Mouse (Mus musculus): ENCODE results near the gene Nop53. TPM values are rescaled to one million over a fixed set of nuclear protein-coding genes. Genes with fewer than 3 reads are reported as not detected.
A peak's percentile ranks its signal among the peaks of the same experiment; 100 is the strongest.
"Not testable (repeated sequence)": the region's sequence is repeated elsewhere in the genome, so short reads cannot be mapped to it uniquely, and the experiment has no call there.

The Nop53 gene
- polyA plus RNA-seq, 1 experiment from 2014 or later: 164 TPM

- peak overlapping the region; percentile 71 for H3K9ac ChIP-seq (ENCODE audit: low read depth, low read length)
- H3K36me3 ChIP-seq (ENCODE audit: control insufficient read depth, insufficient read depth, low read length): peaks cover 33% of the 10 kb centered on the region
- peak overlapping the region; percentile 74 for H3K4me3 ChIP-seq (ENCODE audit: low read depth, low read length)
- ATAC-seq (ENCODE audit: low read depth) (peak; percentile 60), DNase-seq (ENCODE audit: low spot score) (peak; percentile 89)
- H3K27ac ChIP-seq (replicated peaks; ENCODE audit: low read depth, low read length): peak overlapping the region; percentile 82
- peak overlapping the region; percentile 82 for H3K4me2 ChIP-seq (ENCODE audit: low read depth, low read length)
- peaks cover 17% of the 10 kb centered on the region for H3K4me1 ChIP-seq (ENCODE audit: control insufficient read depth, insufficient read depth, low read length)
- no peaks in the 10 kb centered on the region for H3K27me3 ChIP-seq (replicated peaks; ENCODE audit: control insufficient read depth, insufficient read depth, low read length)
- WGBS: 0% methylated on average over 10 of the region's 10 CpGs
- no peaks in the 10 kb centered on the region for H3K9me3 ChIP-seq (ENCODE audit: control insufficient read depth, low read length)
These were observed 24.1 kb downstream of the Nop53 start for GRCm38 (mm10) chr7:15921796-15922195.

GRCm38 (mm10) chr7:15920645-15921190, 25.2 kb downstream of the Nop53 start:
- peak overlapping the region; percentile 82 for H3K4me2 ChIP-seq (ENCODE audit: low read depth, low read length)
- H3K4me1 ChIP-seq (ENCODE audit: control insufficient read depth, insufficient read depth, low read length): peaks cover 17% of the 10 kb centered on the region
- H3K9ac ChIP-seq (ENCODE audit: low read depth, low read length): peak overlapping the region; percentile 71
- H3K36me3 ChIP-seq (ENCODE audit: control insufficient read depth, insufficient read depth, low read length): peaks cover 37% of the 10 kb centered on the region
- DNase-seq (ENCODE audit: low spot score) (no peak), ATAC-seq (ENCODE audit: low read depth) (no peak)
- no peak overlapping the region for H3K27ac ChIP-seq (replicated peaks; ENCODE audit: low read depth, low read length)
- H3K27me3 ChIP-seq (replicated peaks; ENCODE audit: control insufficient read depth, insufficient read depth, low read length): no peaks in the 10 kb centered on the region
- WGBS: 89% methylated on average over 6 of the region's 6 CpGs
- peak overlapping the region; percentile 74 for H3K4me3 ChIP-seq (ENCODE audit: low read depth, low read length)
- H3K9me3 ChIP-seq (ENCODE audit: control insufficient read depth, low read length): no peaks in the 10 kb centered on the region

- DNase-seq (ENCODE audit: low spot score) (no peak), ATAC-seq (ENCODE audit: low read depth) (no peak)
- peaks cover 37% of the 10 kb centered on the region for H3K36me3 ChIP-seq (ENCODE audit: control insufficient read depth, insufficient read depth, low read length)
- no peak overlapping the region for H3K4me3 ChIP-seq (ENCODE audit: low read depth, low read length)
- peak overlapping the region; percentile 82 for H3K4me2 ChIP-seq (ENCODE audit: low read depth, low read length)
- no peak overlapping the region for H3K27ac ChIP-seq (replicated peaks; ENCODE audit: low read depth, low read length)
- peaks cover 17% of the 10 kb centered on the region for H3K4me1 ChIP-seq (ENCODE audit: control insufficient read depth, insufficient read depth, low read length)
- no peaks in the 10 kb centered on the region for H3K27me3 ChIP-seq (replicated peaks; ENCODE audit: control insufficient read depth, insufficient read depth, low read length)
- no peaks in the 10 kb centered on the region for H3K9me3 ChIP-seq (ENCODE audit: control insufficient read depth, low read length)
- WGBS: 94% methylated on average over 9 of the region's 9 CpGs
- H3K9ac ChIP-seq (ENCODE audit: low read depth, low read length): no peak overlapping the region
These were observed 25.9 kb downstream of the Nop53 start for GRCm38 (mm10) chr7:15919947-15920346.

GRCm38 (mm10) chr7:15918371-15918770, 27.5 kb downstream of the Nop53 start:
- H3K27me3 ChIP-seq (replicated peaks; ENCODE audit: control insufficient read depth, insufficient read depth, low read length): no peaks in the 10 kb centered on the region
- DNase-seq (ENCODE audit: low spot score) (no peak), ATAC-seq (ENCODE audit: low read depth) (no peak)
- no peak overlapping the region for H3K4me2 ChIP-seq (ENCODE audit: low read depth, low read length)
- peaks cover 17% of the 10 kb centered on the region for H3K4me1 ChIP-seq (ENCODE audit: control insufficient read depth, insufficient read depth, low read length)
- H3K27ac ChIP-seq (replicated peaks; ENCODE audit: low read depth, low read length): no peak overlapping the region
- H3K36me3 ChIP-seq (ENCODE audit: control insufficient read depth, insufficient read depth, low read length): peaks cover 37% of the 10 kb centered on the region
- no peak overlapping the region for H3K4me3 ChIP-seq (ENCODE audit: low read depth, low read length)
- no peak overlapping the region for H3K9ac ChIP-seq (ENCODE audit: low read depth, low read length)
- H3K9me3 ChIP-seq (ENCODE audit: control insufficient read depth, low read length): no peaks in the 10 kb centered on the region

GRCm38 (mm10) chr7:15916996-15917395, 28.9 kb downstream of the Nop53 start:
- no peak for DNase-seq (ENCODE audit: low spot score)
- H3K9ac ChIP-seq (ENCODE audit: low read depth, low read length): no peak overlapping the region
- no peak overlapping the region for H3K4me3 ChIP-seq (ENCODE audit: low read depth, low read length)
- peaks cover 37% of the 10 kb centered on the region for H3K36me3 ChIP-seq (ENCODE audit: control insufficient read depth, insufficient read depth, low read length)
- H3K27me3 ChIP-seq (replicated peaks; ENCODE audit: control insufficient read depth, insufficient read depth, low read length): no peaks in the 10 kb centered on the region
- 57% methylated on average over 3 of the region's 4 CpGs for WGBS
- H3K4me1 ChIP-seq (ENCODE audit: control insufficient read depth, insufficient read depth, low read length): peaks cover 13% of the 10 kb centered on the region
- H3K27ac ChIP-seq (replicated peaks; ENCODE audit: low read depth, low read length): no peak overlapping the region
- H3K4me2 ChIP-seq (ENCODE audit: low read depth, low read length): no peak overlapping the region
- H3K9me3 ChIP-seq (ENCODE audit: control insufficient read depth, low read length): no peaks in the 10 kb centered on the region
- no peak for ATAC-seq (ENCODE audit: low read depth)

GRCm38 (mm10) chr7:15916134-15916723, 29.6 kb downstream of the Nop53 start:
- DNase-seq (ENCODE audit: low spot score): no peak
- H3K4me3 ChIP-seq (ENCODE audit: low read depth, low read length): no peak overlapping the region
- 84% methylated on average over 3 of the region's 3 CpGs for WGBS

GRCm38 (mm10) chr7:15915695-15916094, 30.2 kb downstream of the Nop53 start:
- H3K36me3 ChIP-seq (ENCODE audit: control insufficient read depth, insufficient read depth, low read length): peaks cover 37% of the 10 kb centered on the region
- H3K27ac ChIP-seq (replicated peaks; ENCODE audit: low read depth, low read length); DNase-seq (ENCODE audit: low spot score); H3K9me3 ChIP-seq (ENCODE audit: control insufficient read depth, low read length); ATAC-seq (ENCODE audit: low read depth); H3K9ac ChIP-seq (ENCODE audit: low read depth, low read length); H3K27me3 ChIP-seq (replicated peaks; ENCODE audit: control insufficient read depth, insufficient read depth, low read length); H3K4me2 ChIP-seq (ENCODE audit: low read depth, low read length); H3K4me1 ChIP-seq (ENCODE audit: control insufficient read depth, insufficient read depth, low read length); H3K4me3 ChIP-seq (ENCODE audit: low read depth, low read length): not testable (repeated sequence)
- 95% methylated on average over 4 of the region's 4 CpGs for WGBS

More at GRCm38 (mm10) chr7:15916134-15916723, 29.6 kb downstream of the Nop53 start:
- ATAC-seq (ENCODE audit: low read depth): no peak
- Histone ChIP-seq H3K9ac (ENCODE audit: low read depth, low read length) (no peak overlapping the region), H3K27ac (replicated peaks; ENCODE audit: low read depth, low read length) (no peak overlapping the region), H3K27me3 (replicated peaks; ENCODE audit: control insufficient read depth, insufficient read depth, low read length) (no peaks in the 10 kb centered on the region), H3K36me3 (ENCODE audit: control insufficient read depth, insufficient read depth, low read length) (peaks cover 37% of the 10 kb centered on the region), H3K9me3 (ENCODE audit: control insufficient read depth, low read length) (no peaks in the 10 kb centered on the region), H3K4me1 (ENCODE audit: control insufficient read depth, insufficient read depth, low read length) (peaks cover 13% of the 10 kb centered on the region), H3K4me2 (ENCODE audit: low read depth, low read length) (no peak overlapping the region)

GRCm38 (mm10) chr7:15914751-15915150, 31.1 kb downstream of the Nop53 start:
- Histone ChIP-seq H3K36me3 (ENCODE audit: control insufficient read depth, insufficient read depth, low read length) (peaks cover 30% of the 10 kb centered on the region), H3K4me2 (ENCODE audit: low read depth, low read length) (no peak overlapping the region), H3K4me1 (ENCODE audit: control insufficient read depth, insufficient read depth, low read length) (no peaks in the 10 kb centered on the region), H3K9me3 (ENCODE audit: control insufficient read depth, low read length) (no peaks in the 10 kb centered on the region), H3K27me3 (replicated peaks; ENCODE audit: control insufficient read depth, insufficient read depth, low read length) (no peaks in the 10 kb centered on the region), H3K27ac (replicated peaks; ENCODE audit: low read depth, low read length) (no peak overlapping the region), H3K4me3 (ENCODE audit: low read depth, low read length) (no peak overlapping the region), H3K9ac (ENCODE audit: low read depth, low read length) (no peak overlapping the region)
- 88% methylated on average over 2 of the region's 2 CpGs for WGBS
- DNase-seq (ENCODE audit: low spot score): no peak
- ATAC-seq (ENCODE audit: low read depth): no peak

- H3K27ac ChIP-seq (replicated peaks; ENCODE audit: low read depth, low read length): no peak overlapping the region
- H3K4me3 ChIP-seq (ENCODE audit: low read depth, low read length): no peak overlapping the region
- no peak for DNase-seq (ENCODE audit: low spot score)
- ATAC-seq (ENCODE audit: low read depth): no peak
- no peaks in the 10 kb centered on the region for H3K27me3 ChIP-seq (replicated peaks; ENCODE audit: control insufficient read depth, insufficient read depth, low read length)
- no peaks in the 10 kb centered on the region for H3K9me3 ChIP-seq (ENCODE audit: control insufficient read depth, low read length)
- H3K4me1 ChIP-seq (ENCODE audit: control insufficient read depth, insufficient read depth, low read length): no peaks in the 10 kb centered on the region
- H3K4me2 ChIP-seq (ENCODE audit: low read depth, low read length): no peak overlapping the region
- peaks cover 25% of the 10 kb centered on the region for H3K36me3 ChIP-seq (ENCODE audit: control insufficient read depth, insufficient read depth, low read length)
- no peak overlapping the region for H3K9ac ChIP-seq (ENCODE audit: low read depth, low read length)
- 29% methylated on average over 2 of the region's 2 CpGs for WGBS
These were observed 31.6 kb downstream of the Nop53 start for GRCm38 (mm10) chr7:15914252-15914651.
